Mouse (Mus musculus) T-helper 17 cell (primary cell): ENCODE data around the gene Abraxas1.

Experiments
- in situ Hi-C, 2 experiments: fragments of 300-600 bp; cut with MboI, MseI; formaldehyde crosslinking; loops; 1 replicate in 1 of 2; 2 replicates in 1 of 2; pipeline ENCODE4 v1.15.1; 2025; ENCODE audit warnings: high pct_unique_total_duplicates in 2 of 2

Abraxas1 gene

DNA sequence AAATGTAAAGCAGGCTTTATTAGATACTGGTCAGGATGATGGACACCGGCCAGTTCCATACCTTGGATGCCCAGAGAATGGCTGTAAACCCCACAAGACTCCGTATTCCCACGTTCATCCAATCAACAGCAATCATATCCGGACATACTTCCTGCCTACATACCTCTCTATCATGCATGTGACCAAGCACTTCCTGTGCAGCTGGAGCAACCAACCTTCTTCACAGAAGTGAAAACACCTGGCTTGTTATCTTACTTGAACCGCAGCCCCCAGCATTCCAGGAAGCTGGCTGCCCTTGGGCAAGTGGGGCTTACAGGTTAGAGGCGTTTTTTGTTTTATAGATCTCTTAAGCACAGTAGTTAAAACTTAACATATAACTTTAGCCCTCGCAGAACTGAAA lies 2.1 kb upstream of the Abraxas1 start:
- in situ Hi-C loops, result loop anchor here (5.0 to 25.0 kb wide), 2 partner anchors 89 to 861 kb away; no protein-coding TSS in a partner anchor

DNA sequence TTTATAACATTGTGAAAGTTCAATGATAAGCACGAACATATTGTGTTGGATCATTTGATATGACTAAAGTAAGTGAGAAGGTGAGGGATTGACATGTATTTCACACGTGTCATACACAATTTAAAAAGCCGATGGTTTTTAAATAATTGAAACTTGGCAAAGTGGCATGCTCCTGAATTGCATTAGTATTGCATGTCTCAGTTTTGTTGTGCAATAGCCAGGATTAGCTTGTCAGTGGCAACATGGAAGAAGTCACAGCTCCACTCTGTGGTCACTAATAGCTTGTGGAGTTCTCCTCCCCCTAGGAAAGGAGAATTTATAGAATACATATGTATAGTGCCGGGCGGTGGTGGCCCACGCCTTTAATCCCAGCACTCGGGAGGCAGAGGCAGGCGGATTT lies 610 bp upstream of the Abraxas1 start:
- in situ Hi-C loops, result loop anchor here (5.0 to 25.0 kb wide), 2 partner anchors 91 to 859 kb away; no protein-coding TSS in a partner anchor

DNA sequence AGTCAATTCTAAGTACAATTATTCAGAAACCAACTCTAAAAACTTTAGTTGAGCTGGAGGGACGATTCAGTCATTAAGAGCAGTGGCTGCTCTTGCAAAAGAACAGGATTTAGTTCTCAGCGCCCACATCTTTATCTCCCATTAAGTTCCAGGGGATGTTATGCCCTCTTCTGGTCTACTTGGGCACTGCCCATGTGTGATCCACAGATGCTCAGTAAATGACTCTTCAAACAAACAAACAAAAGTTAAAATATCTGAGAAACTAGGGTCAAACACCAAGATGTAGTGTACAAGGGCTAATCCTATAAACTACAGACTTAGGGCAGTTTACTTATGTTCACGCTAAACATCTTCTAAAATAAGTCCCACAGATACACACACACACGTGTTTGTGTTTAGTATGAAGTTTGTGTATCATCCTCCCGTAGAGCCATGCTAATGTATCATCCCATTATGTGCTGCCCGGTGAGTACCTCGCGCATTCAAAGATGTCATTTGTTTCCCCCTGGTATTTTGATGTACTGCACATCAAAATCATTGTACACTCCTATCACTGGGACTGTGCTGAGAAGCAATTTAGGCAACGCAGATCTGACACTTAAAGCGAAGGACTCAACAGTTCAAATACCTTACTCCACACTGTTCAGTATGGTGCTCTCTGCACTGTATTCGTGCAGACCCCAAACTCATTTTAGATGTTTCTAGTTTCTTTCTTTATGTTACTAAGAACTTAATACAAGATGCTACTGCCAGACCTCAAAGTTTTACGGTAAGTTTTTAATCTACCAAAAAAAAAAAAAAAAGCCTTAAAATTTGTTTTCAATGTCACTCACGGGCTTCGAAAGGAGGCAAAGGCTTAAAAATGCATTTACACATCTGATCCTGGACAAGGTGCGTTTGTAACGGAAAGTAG lies 941 bp downstream of the Abraxas1 start:
- in situ Hi-C loops, result loop anchor here (5.0 to 25.0 kb wide), 2 partner anchors 92 to 858 kb away; no protein-coding TSS in a partner anchor

DNA sequence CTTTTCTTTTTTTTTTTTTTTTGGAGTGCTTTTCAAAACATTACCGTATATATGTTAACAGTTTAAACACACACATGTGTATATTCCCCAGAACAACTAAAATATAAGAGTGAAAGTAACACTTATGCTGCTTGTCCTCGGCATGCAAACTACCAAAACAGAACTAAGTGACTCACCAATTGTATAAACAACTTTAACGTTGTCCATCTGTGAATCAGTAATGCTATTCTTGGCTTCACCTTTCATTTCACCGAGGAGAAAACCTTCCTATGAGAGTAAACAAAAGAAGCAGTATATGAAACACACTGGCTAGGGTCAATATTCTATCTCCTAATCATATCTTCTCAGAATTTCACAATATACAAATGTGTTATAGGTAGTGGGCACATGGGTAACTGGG lies 2.4 kb downstream of the Abraxas1 start:
- in situ Hi-C loops, result loop anchor here in 1 of 2 experiments (25.0 kb wide), 1 partner anchor 856 kb away; no protein-coding TSS in a partner anchor

- in situ Hi-C loops, result loop anchor here in 1 of 2 experiments (10.0 kb wide), 1 partner anchor 254 kb away; no protein-coding TSS in a partner anchor
These were observed 22.5 kb downstream of the Abraxas1 start, which contains the start of the genes Helq and Mrps18c for GRCm38 (mm10) chr5:100798165-100798860. Gene Helq, minus strand, starts transcription at chr5:100798598. Gene Mrps18c, plus strand, starts transcription at chr5:100798627.

DNA sequence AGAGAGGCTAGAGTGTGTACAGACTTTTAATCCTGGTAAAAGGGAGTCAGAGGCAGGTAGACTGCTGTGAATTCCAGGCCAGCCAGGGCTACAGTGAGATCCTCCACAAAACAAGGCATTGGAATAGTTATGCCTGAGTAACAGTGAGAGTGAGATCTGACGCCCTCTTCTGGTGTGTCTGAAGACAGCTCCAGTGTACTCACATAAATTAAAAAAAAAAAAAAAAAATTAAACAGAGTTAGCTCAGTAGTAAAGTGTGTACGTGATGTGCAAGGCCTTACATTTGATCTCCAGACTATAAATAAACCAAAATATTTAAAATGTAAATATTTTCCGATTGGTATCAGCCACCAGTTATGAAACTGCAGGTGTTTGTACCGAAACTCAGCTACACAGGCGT lies 26.7 kb downstream of the Abraxas1 start:
- in situ Hi-C loops, result loop anchor here in 1 of 2 experiments (10.0 kb wide), 1 partner anchor 249 kb away; no protein-coding TSS in a partner anchor

DNA sequence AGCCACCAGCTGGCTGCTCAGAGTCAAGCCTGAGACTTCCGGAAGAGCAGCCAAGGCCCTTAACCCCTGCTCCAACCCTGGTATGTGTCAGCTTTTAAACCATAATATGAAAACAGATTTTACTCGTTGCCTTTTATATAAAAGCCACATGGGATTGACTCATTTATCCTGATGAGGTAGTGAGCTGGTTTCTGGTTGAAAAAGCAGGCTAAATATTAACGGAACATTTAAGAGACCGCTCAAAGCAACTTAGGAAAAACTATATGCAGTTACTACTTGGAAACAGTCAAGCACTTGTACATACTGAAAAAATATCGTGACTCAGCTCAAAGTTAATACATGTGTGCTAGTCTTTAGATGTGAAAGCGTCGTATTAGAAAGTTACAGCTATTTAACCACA lies 28.5 kb downstream of the Abraxas1 start:
- in situ Hi-C loops, result loop anchor here in 1 of 2 experiments (10.0 kb wide), 1 partner anchor 247 kb away; no protein-coding TSS in a partner anchor

DNA sequence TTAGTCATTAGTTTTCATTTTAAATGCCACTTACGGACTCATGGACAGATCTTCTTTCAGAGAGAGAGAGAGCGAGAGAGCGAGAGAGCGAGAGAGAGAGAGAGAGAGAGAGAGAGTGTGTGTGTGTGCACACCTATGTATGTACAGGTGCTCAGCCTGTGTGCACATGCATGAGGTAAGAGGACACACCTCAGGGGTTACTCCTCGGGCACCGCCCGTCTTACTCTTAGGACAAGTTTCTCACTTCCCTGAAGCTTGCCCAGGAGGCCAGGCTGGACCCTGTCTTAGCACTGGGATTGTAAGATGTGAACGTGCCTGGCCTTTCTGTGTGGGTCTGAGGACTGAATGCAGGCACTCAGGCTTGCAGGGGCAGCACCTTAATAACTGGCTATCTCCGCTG lies 33.2 kb downstream of the Abraxas1 start:
- in situ Hi-C loops, result no loop called here

DNA sequence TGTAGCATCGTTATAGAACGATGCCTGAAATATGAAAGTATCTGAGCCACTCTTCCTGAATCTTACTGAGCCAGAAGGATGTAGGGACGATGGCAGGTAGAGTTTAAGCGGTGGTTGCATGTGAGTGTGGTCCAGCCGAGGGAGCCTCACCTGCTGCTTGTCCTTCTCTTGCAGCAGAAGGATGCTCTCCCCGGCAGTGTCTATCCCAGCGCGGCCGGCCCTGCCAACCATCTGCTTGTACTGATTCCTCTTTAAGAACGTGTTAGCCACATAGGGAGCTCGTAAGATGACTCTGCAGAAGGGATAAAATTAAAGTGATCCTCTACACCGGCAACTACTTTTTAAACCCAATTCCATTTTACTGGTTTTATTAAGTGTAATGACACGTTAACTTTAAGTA lies 41.8 kb downstream of the Abraxas1 start:
- in situ Hi-C loops, result no loop called here

DNA sequence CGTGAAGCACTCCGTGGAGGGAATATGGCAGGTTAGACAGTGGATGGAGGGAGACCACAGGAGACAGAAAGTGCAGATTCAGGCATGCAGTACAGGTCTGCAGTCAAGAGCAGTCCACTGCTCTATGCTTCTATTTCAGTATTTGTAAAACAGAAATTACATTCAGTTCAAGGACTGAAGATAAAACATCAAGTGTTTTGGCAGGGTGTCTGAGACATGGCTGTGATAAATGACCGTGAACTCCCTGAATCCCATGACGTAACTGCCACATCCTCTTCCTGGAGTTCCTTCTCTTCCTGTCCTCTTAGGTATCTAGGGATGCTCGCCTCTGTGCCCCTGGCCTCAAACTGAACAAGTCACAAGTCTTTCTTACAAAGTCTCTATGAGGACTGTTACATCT lies 43.9 kb downstream of the Abraxas1 start:
- in situ Hi-C loops, result no loop called here

DNA sequence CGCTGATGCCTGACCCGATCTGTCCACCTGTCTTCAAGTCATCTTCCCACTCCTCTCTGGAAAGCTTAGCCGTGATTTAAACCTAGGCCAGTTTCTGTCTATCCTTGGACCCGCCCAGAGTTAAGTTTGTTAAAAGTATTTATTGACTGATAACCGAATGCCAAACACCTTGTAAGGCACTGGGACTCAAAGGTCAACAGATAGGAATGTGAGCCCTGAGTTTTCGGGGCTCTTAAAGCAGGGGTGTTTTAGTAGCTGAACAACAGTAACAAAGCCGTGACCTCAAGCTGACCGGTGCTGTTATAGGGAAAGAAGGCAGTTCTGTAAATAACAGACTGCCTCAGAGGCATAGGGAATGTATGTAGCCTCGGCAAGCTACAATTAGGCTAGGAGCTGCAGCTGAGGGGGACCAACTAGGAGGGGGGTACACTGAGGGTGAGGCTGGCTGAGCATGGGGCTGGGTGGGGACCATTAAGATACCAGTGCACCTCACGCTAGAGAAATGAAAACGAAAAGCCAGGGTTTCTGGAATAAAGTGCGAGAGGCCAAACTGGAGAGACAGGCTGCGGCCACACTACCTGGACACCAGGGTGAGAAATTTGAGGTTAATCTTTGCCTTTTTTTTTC lies 44.9 kb downstream of the Abraxas1 start:
- in situ Hi-C loops, result no loop called here

DNA sequence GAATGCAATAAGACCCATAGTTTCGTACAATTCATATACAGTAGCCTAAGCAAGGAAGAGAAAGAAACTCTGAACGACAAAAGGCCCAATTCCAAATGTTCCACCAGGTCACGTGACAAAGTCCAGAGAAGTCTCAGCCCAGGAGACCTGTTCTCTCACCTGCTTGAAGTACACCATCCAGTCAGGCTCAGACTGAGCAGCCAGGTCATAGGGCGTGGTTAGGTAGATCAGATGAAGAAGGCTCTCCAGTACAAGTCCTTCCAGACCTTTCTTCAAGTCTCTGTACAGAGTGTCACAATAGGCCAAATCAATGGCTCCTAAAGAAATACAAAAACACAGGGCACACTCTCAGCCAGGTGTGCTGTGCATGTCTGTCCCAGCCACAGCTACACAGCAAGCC lies 49.2 kb downstream of the Abraxas1 start:
- in situ Hi-C loops, result loop anchor here in 1 of 2 experiments (5.0 kb wide), 1 partner anchor 79 kb away; no protein-coding TSS in a partner anchor

DNA sequence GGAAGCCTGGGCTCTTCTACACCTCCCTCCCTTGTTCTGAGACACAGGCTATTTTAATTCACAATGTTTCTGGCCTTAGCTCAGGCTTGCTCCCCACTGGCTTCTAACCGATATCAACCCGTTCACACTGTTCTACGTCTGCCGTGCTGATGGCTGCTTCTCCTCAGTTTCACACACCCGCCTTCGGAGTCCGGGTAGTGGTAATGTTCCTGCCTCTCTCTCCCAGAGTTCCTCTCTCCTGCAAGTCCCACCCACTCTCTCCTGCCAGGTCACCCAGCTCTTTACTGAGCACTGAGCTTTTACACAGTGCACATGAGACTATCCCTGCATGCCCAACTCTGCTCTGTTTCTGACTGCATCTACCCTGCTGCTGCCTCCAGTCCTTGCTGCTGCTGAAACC lies 54.7 kb downstream of the Abraxas1 start:
- in situ Hi-C loops, result loop anchor here in 1 of 2 experiments (10.0 kb wide), 1 partner anchor 681 kb away; no protein-coding TSS in a partner anchor

DNA sequence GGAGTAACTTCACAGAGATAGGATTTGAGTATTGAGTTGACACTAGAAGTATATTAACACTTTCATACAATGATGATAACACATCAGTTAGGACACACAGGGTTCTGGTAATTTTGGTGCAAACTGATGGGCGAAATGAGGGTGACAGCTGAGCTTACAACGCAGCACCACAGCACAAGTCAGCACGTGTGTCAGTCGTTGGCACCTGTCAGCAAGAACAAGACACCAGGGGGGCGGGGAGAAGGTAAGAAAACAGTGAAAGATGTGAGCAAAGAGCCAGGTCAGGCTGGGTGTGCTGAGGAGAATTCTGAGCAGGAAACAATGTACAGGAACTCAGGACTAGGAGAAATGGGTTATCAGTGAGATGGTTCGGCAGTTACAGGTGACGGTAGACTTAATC lies 59.0 kb downstream of the Abraxas1 start:
- in situ Hi-C loops, result loop anchor here in 1 of 2 experiments (10.0 kb wide), 1 partner anchor 677 kb away; no protein-coding TSS in a partner anchor

DNA sequence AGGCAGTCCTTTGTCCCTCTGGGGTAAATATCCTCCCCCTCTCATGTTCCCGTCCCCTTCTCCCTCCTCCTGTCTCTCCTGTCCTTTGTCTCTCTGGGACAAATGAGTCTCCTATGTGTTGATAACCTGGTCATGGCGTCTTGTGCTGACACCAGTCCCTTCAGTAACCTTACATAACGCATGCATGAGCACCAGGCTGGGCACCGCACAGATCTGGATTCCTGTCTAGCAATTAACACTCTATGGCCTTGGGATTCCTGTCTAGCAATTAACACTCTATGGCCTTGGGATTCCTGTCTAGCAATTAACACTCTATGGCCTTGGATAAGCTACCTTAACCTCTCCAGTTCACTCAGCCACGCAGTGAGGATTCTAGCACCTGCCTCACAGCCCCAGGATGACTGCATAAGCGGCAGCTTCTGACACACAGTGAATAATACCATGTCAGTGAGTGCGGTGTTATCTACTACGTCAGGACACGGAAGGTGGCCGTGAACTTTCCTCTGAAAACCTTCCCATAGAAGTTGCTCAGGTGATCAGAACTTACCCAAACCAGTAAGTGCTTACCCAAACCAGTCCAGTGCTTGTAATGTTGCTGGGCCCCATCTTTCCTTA lies 60.6 kb downstream of the Abraxas1 start:
- in situ Hi-C loops, result loop anchor here in 1 of 2 experiments (10.0 kb wide), 1 partner anchor 675 kb away; no protein-coding TSS in a partner anchor

- in situ Hi-C loops, result no loop called here
These were observed 62.6 kb downstream of the Abraxas1 start for GRCm38 (mm10) chr5:100758121-100758520.
